Comparison of ENCODE assay signal across 8 mouse cellular contexts in genomic region chr17:90809197-90810163, GRCm38 (mm10).
DNase-seq lines count a peak whose midpoint lies in the region.

No protein-coding gene starts in this region.

- peak; percentile 36 for DNase-seq in heart, adult 8-10 months (ENCODE audit: low spot score)
- DNase-seq in heart, embryonic 10.5 days (ENCODE audit: low spot score), result no peak
- peak; percentile 87 for DNase-seq in cerebellum, postnatal 14 days
- peak; percentile 33 to 66 for DNase-seq in frontal cortex, postnatal 25 days (ENCODE audit: low spot score in 2 of 2)
- DNase-seq in kidney, adult 11 months, result peak; percentile 18
- peak; percentile 42 to 85 for DNase-seq in left cerebral cortex, adult 9 months (ENCODE audit: low spot score in 2 of 2)
- DNase-seq in mesoderm, embryonic 11.5 days (ENCODE audit: low read depth, low spot score), result peak; percentile 58
- peak; percentile 66 for DNase-seq in right cerebral cortex, postnatal 4 days

- no peak overlapping the region for H3K27ac ChIP-seq in heart, embryonic 10.5 days

- WGBS in heart, embryonic 10.5 days, result 64% methylated on average over 8 of the region's 8 CpGs

- H3K4me1 ChIP-seq in heart, embryonic 10.5 days, result no peaks in the 10 kb centered on the region

- no peaks in the 10 kb centered on the region for H3K9me3 ChIP-seq in heart, embryonic 10.5 days

- no peak overlapping the region for H3K4me3 ChIP-seq in heart, embryonic 10.5 days

- H3K27me3 ChIP-seq in heart, embryonic 10.5 days (ENCODE audit: insufficient read depth, poor library complexity, severe bottlenecking), result no peaks in the 10 kb centered on the region

- no peaks in the 10 kb centered on the region for H3K36me3 ChIP-seq in heart, embryonic 10.5 days
